Mouse (Mus musculus) kidney, postnatal 4 days (tissue): ENCODE results near the gene Mtmr6.
A peak's percentile ranks its signal among the peaks of the same experiment; 100 is the strongest.
"Not testable (repeated sequence)": the region's sequence is repeated elsewhere in the genome, so short reads cannot be mapped to it uniquely, and the experiment has no call there.

Source experiments
- DNase-seq, 2 experiments: peaks; one replicate each; pipeline ENCODE4 v3.0.0; 2021; ENCODE audit warnings: mixed read lengths in 2 of 2

Gene Mtmr6

DNA sequence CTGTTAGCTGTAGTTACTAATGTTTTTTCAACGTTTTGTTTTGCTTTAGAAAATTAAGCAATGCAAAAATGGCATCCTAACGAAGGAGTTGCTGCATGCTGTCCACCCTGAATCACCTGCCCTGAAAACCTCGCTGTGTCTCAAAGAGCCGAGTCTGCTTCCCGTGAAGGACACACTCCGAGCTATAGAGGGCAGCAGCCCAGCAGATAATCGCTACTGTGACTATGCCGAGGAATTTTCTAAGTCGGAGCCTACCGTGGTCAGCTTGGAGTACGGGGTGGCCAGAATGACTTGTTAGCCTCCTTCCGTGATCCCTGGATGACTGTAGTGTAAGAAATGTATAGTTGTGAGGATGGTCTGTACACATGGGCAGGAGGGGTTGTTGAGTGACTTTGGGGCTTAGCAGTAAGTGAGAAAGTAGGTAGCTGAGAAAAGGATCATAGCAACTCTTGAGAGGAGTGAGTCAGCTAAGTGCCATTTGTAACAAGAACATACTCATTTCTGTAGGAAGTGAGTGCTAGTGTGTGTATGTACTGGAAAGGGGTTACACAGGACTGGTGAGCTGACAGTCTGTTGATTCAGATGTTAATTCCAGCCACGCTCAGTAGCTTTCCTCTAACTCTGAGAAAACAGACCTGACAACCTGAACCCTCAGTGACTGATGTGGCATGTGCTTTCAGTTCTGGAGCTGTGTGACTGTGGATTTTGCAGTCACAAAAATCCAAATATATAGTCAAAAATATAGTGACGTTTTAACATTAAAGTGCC, 35.4 kb downstream of the Mtmr6 start:
- DNase-seq: no peak

GRCm38 (mm10) chr14:60301024-60301423, 36.0 kb downstream of the Mtmr6 start:
- no peak for DNase-seq

GRCm38 (mm10) chr14:60302441-60302840, 37.4 kb downstream of the Mtmr6 start:
- DNase-seq: no peak

DNA sequence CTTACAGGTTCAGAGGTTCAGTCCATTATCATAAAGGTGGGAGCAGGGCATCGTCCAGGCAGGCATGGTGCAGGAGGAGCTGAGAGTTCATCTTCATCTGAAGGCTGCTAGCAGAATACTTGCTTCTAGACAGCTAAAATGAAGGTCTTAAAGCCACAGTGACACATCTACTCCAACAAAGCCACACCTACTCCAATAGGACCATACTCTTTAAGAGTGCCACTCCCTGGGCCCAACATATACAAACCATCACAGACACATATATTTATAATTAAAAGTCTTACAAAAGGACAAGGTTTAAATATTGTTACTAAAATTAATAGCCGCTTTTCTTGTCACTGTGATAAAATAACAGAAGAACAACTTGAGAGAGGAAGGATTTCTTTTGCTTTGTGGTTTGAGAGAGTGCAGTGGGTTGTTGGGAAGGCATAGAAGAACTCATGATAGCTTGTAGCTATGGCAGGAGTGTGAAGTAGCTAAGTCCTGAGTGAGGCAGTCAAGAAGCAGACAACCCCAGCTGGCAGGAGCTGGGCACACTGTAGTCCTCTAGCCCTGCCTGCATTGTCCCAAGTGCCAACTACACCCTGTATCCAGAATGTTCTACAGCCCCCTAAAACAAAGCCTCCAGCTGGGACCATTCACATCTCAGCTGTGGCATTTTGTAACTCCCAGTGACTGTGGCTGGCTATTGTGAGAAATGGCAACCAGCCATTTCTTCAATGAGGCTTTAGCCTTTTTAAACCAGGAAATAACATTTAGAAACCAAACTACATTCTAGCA, 39.6 kb downstream of the Mtmr6 start:
- DNase-seq: no peak

DNA sequence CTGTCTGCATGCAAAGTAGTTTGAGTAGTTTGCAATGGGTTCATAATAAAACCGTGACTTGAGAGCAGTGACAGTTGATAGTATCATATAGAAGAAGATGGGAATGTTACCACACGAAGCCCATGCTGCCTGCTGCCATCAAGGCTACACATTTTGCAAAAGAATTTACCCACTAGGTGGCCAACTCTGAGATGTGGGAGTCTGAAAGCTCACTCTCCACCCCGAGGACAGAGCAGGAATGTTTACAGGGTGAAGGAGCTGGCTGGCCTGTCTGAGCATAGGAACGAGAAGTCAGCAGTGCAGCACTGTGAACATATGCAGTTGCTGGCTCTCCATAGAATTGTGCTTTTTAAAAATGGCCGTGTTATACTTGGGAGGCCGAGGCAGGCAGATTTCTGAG, 43.1 kb downstream of the Mtmr6 start:
- peak in 1 of 2 experiments; percentile 19 for DNase-seq

DNA sequence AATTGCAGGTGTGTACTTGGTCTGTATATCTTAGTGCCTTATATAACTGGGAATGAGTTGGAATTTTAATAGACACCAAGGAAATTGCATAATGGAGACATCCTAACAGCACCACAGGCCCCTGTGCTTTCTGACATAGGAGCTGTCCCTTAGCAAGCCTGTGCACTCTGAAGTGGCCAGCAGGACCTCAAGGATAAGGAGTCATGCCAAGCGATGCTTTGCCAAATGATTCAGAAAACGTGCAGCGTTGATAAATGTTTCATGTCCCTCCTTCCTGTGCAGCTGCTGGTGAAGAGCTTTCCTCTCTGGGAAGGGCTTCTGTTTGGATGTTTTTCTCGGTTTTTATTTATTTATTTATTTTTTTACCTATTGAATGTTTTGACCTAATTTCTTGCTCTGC, 45.7 kb downstream of the Mtmr6 start:
- no peak for DNase-seq

DNA sequence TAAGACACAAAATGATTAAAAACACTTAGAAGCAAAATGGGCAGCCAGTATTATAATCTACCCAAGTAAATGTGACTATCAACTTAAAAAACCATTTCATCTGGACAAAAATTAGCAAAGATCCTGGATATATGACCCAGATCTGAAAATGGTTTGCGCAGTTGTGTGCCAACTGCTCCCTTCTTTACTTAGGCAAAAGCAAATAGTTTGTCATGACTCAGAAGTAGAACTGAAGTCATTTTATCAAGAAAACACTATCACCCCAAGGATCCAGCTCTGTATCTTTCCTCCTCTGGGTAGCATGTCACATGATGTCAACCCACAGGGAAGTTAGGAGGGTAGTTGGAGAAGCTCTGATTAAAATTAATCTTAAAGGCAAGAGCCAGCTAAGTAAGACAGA, 54.2 kb downstream of the Mtmr6 start:
- no peak for DNase-seq

DNA sequence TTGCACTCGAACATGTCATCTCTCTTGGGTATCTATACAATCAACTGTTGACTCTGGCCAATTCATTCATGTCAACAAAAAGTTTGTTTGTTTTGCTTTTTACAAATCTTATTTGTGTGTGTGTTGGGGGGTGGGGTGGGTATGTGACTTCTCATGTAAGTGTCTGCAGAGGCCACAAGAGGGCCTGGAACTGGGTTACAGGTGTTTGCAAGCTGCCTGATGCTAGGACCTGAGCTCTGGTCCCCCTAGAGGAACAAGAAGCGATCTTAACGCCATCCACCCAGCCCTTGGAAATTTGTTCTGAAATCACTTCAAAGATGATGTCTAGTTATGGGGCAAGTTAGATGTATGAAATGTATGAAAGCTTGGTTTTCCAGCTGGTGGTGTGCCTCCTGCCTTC, 55.8 kb downstream of the Mtmr6 start:
- no peak for DNase-seq

GRCm38 (mm10) chr14:60340001-60340400, 75.0 kb downstream of the Mtmr6 start:
- not testable (repeated sequence) for DNase-seq

DNA sequence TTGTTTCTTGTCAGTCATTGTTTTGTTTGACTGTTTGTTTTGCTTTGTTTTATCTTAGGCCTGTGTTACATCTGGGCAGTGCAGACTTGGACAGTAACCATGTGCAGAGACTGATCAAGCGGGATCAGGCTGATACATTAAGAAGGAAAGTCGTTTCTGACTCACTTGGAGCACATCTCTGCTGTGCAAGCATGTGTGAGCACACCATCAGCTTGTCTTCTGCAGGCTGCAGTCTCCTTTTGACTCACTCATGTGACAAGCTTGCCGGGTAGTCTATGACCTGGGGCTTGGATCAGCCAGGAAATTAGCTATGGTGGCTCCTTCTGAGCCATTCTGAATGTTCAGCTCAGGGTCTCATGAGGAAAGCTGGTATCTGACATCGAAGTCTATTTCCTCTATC, 75.5 kb downstream of the Mtmr6 start:
- no peak for DNase-seq

GRCm38 (mm10) chr14:60345326-60345876, 80.4 kb downstream of the Mtmr6 start:
- DNase-seq: no peak
